Mouse (Mus musculus) intestine, embryonic 14.5 days (tissue): Measurements from ENCODE around the gene Igfbp7. TPM values are rescaled to one million over a fixed set of nuclear protein-coding genes. Genes with fewer than 3 reads are reported as not detected.

ENCODE experiments used
- ATAC-seq: fragments of 200-750 bp; cut with Nextera tagmentation; replicated peaks from 2 replicates; pipeline ENCODE4 v1.8.0; 2017; ENCODE audit warnings: low read depth, moderate number of reproducible peaks, moderate TSS enrichment, moderate library complexity; ENCODE audit not compliant: low FRiP score, low TSS enrichment
- DNase-seq: peaks from one replicate; pipeline ENCODE4 v3.0.0-alpha.2; 2018; ENCODE audit warnings: low spot score
- H3K27ac ChIP-seq: fragments of 300-500 bp; sonication (generic); 2 replicates; pipeline ENCODE4 v1.5.1; 2014; ENCODE audit warnings: low read depth, mild to moderate bottlenecking, control low read depth
- H3K27me3 ChIP-seq: fragments of 300-500 bp; sonication (generic); replicated peaks from 2 replicates; pipeline ENCODE4 v1.6.1; 2014; ENCODE audit warnings: low read length, control low read depth; ENCODE audit not compliant: control insufficient read depth, insufficient read depth
- H3K36me3 ChIP-seq: fragments of 300-500 bp; sonication (generic); 2 replicates; pipeline ENCODE4 v1.6.1; 2014; ENCODE audit warnings: low read length, control low read depth; ENCODE audit not compliant: control insufficient read depth, insufficient read depth
- H3K4me1 ChIP-seq: fragments of 300-500 bp; sonication (generic); replicated peaks from 2 replicates; pipeline ENCODE4 v1.6.1; 2014; ENCODE audit warnings: low read length, control low read depth, mixed read lengths; ENCODE audit not compliant: control insufficient read depth, insufficient read depth
- H3K4me2 ChIP-seq: fragments of 300-500 bp; sonication (generic); 2 replicates; pipeline ENCODE4 v1.6.1; 2014; ENCODE audit warnings: low read length
- H3K4me3 ChIP-seq: fragments of 300-500 bp; sonication (generic); 2 replicates; pipeline ENCODE4 v1.5.1; 2014; ENCODE audit warnings: low read depth, low read length, control low read depth, mixed read lengths
- H3K9ac ChIP-seq: fragments of 300-500 bp; sonication (generic); 2 replicates; pipeline ENCODE4 v1.6.1; 2014; ENCODE audit warnings: mild to moderate bottlenecking, low read length
- H3K9me3 ChIP-seq: fragments of 300-500 bp; sonication (generic); 2 replicates; pipeline ENCODE4 v1.6.1; 2016; ENCODE audit warnings: low read length, control low read depth; ENCODE audit not compliant: control insufficient read depth
- WGBS: fragments of 180-500 bp; shearing (Covaris S2); extraction: QIAGEN DNeasy Blood & Tissue Kit; methylation state at CpG from one replicate; pipeline ENCODE4 v1.1.7; 2014; 5-methylcytosine and 5-hydroxymethylcytosine counted together
- polyA plus RNA-seq: library from polyadenylated mRNA; unstranded; fragments of >200 nt; fragmentation: Nextera tagmentation; extraction: Ambion mirVana; gene quantifications from 2 replicates; pipeline ENCODE4 v1.2.1, GENCODE M21; 2014

Igfbp7 gene
- polyA plus RNA-seq, 1 experiment from 2014 or later, result 57.9 TPM

GRCm38 (mm10) chr5:77386596-77387413 lies 21.0 kb downstream of the Igfbp7 start:
- no peak overlapping the region for H3K4me3 ChIP-seq
- H3K36me3 ChIP-seq, result no peaks in the 10 kb centered on the region
- no peak overlapping the region for H3K9ac ChIP-seq
- no peaks in the 10 kb centered on the region for H3K9me3 ChIP-seq
- peaks cover 4% of the 10 kb centered on the region; the same call in 1 of the 2 replicates for H3K4me1 ChIP-seq
- DNase-seq (no peak), ATAC-seq (no peak)
- 67% methylated on average over 10 of the region's 10 CpGs for WGBS
- H3K27me3 ChIP-seq, result no peaks in the 10 kb centered on the region
- H3K27ac ChIP-seq, result no peak overlapping the region
- H3K4me2 ChIP-seq, result no peak overlapping the region

GRCm38 (mm10) chr5:77385900-77386595 lies 21.8 kb downstream of the Igfbp7 start:
- 57% methylated on average over 6 of the region's 6 CpGs for WGBS
- Histone ChIP-seq H3K9me3 (no peaks in the 10 kb centered on the region), H3K9ac (no peak overlapping the region), H3K27ac (no peak overlapping the region), H3K36me3 (no peaks in the 10 kb centered on the region), H3K4me3 (no peak overlapping the region), H3K4me1 (peaks cover 4% of the 10 kb centered on the region; the same call in 1 of the 2 replicates), H3K27me3 (no peaks in the 10 kb centered on the region), H3K4me2 (no peak overlapping the region)
- DNase-seq, result no peak
- no peak for ATAC-seq

GRCm38 (mm10) chr5:77385221-77385620 lies 22.6 kb downstream of the Igfbp7 start:
- 72% methylated on average over 5 of the region's 5 CpGs for WGBS
- no peak for ATAC-seq
- no peaks in the 10 kb centered on the region for H3K9me3 ChIP-seq
- H3K4me1 ChIP-seq, result peaks cover 4% of the 10 kb centered on the region; the same call in 1 of the 2 replicates
- H3K36me3 ChIP-seq, result no peaks in the 10 kb centered on the region
- DNase-seq, result no peak
- no peak overlapping the region for H3K9ac ChIP-seq
- no peak overlapping the region for H3K4me3 ChIP-seq
- H3K27ac ChIP-seq, result no peak overlapping the region
- H3K4me2 ChIP-seq, result no peak overlapping the region
- no peaks in the 10 kb centered on the region for H3K27me3 ChIP-seq

- Histone ChIP-seq H3K27ac (no peak overlapping the region), H3K27me3 (no peaks in the 10 kb centered on the region), H3K4me2 (peak overlapping the region; percentile 11; the same call in 1 of the 2 replicates), H3K4me3 (no peak overlapping the region), H3K9me3 (no peaks in the 10 kb centered on the region), H3K36me3 (no peaks in the 10 kb centered on the region), H3K4me1 (peaks cover 4% of the 10 kb centered on the region; the same call in 1 of the 2 replicates), H3K9ac (no peak overlapping the region)
- no peak for ATAC-seq
- no peak for DNase-seq
- WGBS, result 66% methylated on average over 9 of the region's 9 CpGs
Observed at GRCm38 (mm10) chr5:77384724-77385123, 23.1 kb downstream of the Igfbp7 start.

GRCm38 (mm10) chr5:77383799-77384554 lies 23.9 kb downstream of the Igfbp7 start:
- no peak overlapping the region for H3K9ac ChIP-seq
- H3K9me3 ChIP-seq, result no peaks in the 10 kb centered on the region
- WGBS, result 80% methylated on average over 5 of the region's 5 CpGs
- H3K4me3 ChIP-seq, result no peak overlapping the region
- H3K4me1 ChIP-seq, result peaks cover 4% of the 10 kb centered on the region; the same call in 1 of the 2 replicates
- H3K36me3 ChIP-seq, result no peaks in the 10 kb centered on the region
- DNase-seq, result no peak
- no peak overlapping the region for H3K27ac ChIP-seq
- H3K27me3 ChIP-seq, result no peaks in the 10 kb centered on the region
- no peak overlapping the region for H3K4me2 ChIP-seq
- ATAC-seq, result no peak

GRCm38 (mm10) chr5:77381686-77382085 lies 26.2 kb downstream of the Igfbp7 start:
- no peaks in the 10 kb centered on the region for H3K36me3 ChIP-seq
- H3K4me2 ChIP-seq, result no peak overlapping the region
- no peaks in the 10 kb centered on the region for H3K27me3 ChIP-seq
- no peak overlapping the region for H3K9ac ChIP-seq
- no peak for DNase-seq
- WGBS, result 91% methylated on average over 5 of the region's 5 CpGs
- H3K27ac ChIP-seq, result no peak overlapping the region
- 0 out of 2 replicates have a peak, but pooled peaks cover 4% of the 10 kb centered on the region for H3K4me1 ChIP-seq
- H3K9me3 ChIP-seq, result no peaks in the 10 kb centered on the region
- no peak overlapping the region for H3K4me3 ChIP-seq
- ATAC-seq, result no peak

GRCm38 (mm10) chr5:77381283-77381682 lies 26.6 kb downstream of the Igfbp7 start:
- H3K4me3 ChIP-seq, result no peak overlapping the region
- no peaks in the 10 kb centered on the region for H3K9me3 ChIP-seq
- no peak for DNase-seq
- H3K9ac ChIP-seq, result no peak overlapping the region
- no peak overlapping the region for H3K27ac ChIP-seq
- H3K36me3 ChIP-seq, result no peaks in the 10 kb centered on the region
- no peak overlapping the region for H3K4me2 ChIP-seq
- 0 out of 2 replicates have a peak, but pooled peaks cover 4% of the 10 kb centered on the region for H3K4me1 ChIP-seq
- H3K27me3 ChIP-seq, result no peaks in the 10 kb centered on the region
- 86% methylated on average over 7 of the region's 7 CpGs for WGBS
- ATAC-seq, result no peak

- Histone ChIP-seq H3K9ac (no peak overlapping the region), H3K36me3 (no peaks in the 10 kb centered on the region), H3K4me3 (no peak overlapping the region), H3K27ac (no peak overlapping the region), H3K4me2 (no peak overlapping the region), H3K27me3 (no peaks in the 10 kb centered on the region), H3K9me3 (no peaks in the 10 kb centered on the region), H3K4me1 (0 out of 2 replicates have a peak, but pooled peaks cover 4% of the 10 kb centered on the region)
- DNase-seq, result no peak
- no peak for ATAC-seq
- 82% methylated on average over 17 of the region's 17 CpGs for WGBS
Observed at GRCm38 (mm10) chr5:77380321-77380901, 27.4 kb downstream of the Igfbp7 start.
